Mouse (Mus musculus) liver, embryonic 14.5 days (tissue): ENCODE measurements around the gene Gm49373.

Experiments used
- CTCF ChIP-seq: IDR thresholded peaks from 2 replicates; pipeline ENCODE4 v1.5.1; 2016; ENCODE audit warnings: antibody characterized with exemption, low read depth, control low read depth
- EP300 ChIP-seq: IDR thresholded peaks from 2 replicates; pipeline ENCODE4 v1.6.1; 2016; ENCODE audit warnings: antibody characterized with exemption, low read depth

GRCm38 (mm10) chr9:21030055-21030600 lies 42.8 kb downstream of the Gm49373 start:
- TF ChIP-seq CTCF (no peak), EP300 (no peak)
